10 mouse cellular contexts compared by ENCODE assay signal in genomic region chr12:79906738-79907365, GRCm38 (mm10).
DNase-seq lines count a peak whose midpoint lies in the region; ATAC-seq lines count a peak whose summit lies in the region.
"Had no signal": no experiment of that assay in that cellular context is flagged by ENCODE, and none has a peak within 500 bp of the region (broad histone marks: within the 10 kb centered on the region; RNA-seq: fewer than 3 reads in every experiment).

No protein-coding gene starts in this region.

- peaks cover 67% of the 10 kb centered on the region for H3K4me1 ChIP-seq in lung, embryonic 15.5 days
- peaks cover 52% of the 10 kb centered on the region for H3K4me1 ChIP-seq in embryonic facial prominence, embryonic 14.5 days (ENCODE audit: control insufficient read depth, insufficient read depth, low read length)
- H3K4me1 ChIP-seq in kidney, embryonic 15.5 days: peaks cover 67% of the 10 kb centered on the region
- peaks cover 8% of the 10 kb centered on the region; the same call in 1 of the 2 replicates for H3K4me1 ChIP-seq in neural tube, embryonic 14.5 days (ENCODE audit: control insufficient read depth, insufficient read depth, low read length)
- H3K4me1 ChIP-seq in midbrain, embryonic 14.5 days (ENCODE audit: control insufficient read depth, insufficient read depth, low read length): peaks cover 11% of the 10 kb centered on the region

- peak overlapping the region; percentile 96 for H3K27ac ChIP-seq in lung, embryonic 15.5 days
- peak overlapping the region; percentile 90 for H3K27ac ChIP-seq in embryonic facial prominence, embryonic 14.5 days (replicated peaks; ENCODE audit: low read depth, low read length)
- peak overlapping the region; percentile 92 for H3K27ac ChIP-seq in kidney, embryonic 15.5 days
- peak overlapping the region; percentile 39; the same call in 1 of the 2 replicates for H3K27ac ChIP-seq in neural tube, embryonic 14.5 days (ENCODE audit: low read depth, low read length)
- H3K27ac ChIP-seq in midbrain, embryonic 14.5 days (replicated peaks; ENCODE audit: low read depth, low read length): no peak overlapping the region

- H3K4me3 ChIP-seq in lung, embryonic 15.5 days: no peak overlapping the region
- no peak overlapping the region for H3K4me3 ChIP-seq in embryonic facial prominence, embryonic 14.5 days (ENCODE audit: low read depth, low read length)
- H3K4me3 ChIP-seq in kidney, embryonic 15.5 days (replicated peaks): no peak overlapping the region
- H3K4me3 ChIP-seq in neural tube, embryonic 14.5 days (ENCODE audit: low read depth, low read length): no peak overlapping the region
- H3K4me3 ChIP-seq in midbrain, embryonic 14.5 days (replicated peaks; ENCODE audit: low read depth, low read length): no peak overlapping the region
- H3K4me3 ChIP-seq: midbrain, embryonic 12.5 days had no signal

- 55% methylated on average over 10 of the region's 10 CpGs for WGBS in lung, embryonic 15.5 days
- WGBS in embryonic facial prominence, embryonic 14.5 days: 73% methylated on average over 10 of the region's 10 CpGs
- WGBS in kidney, embryonic 15.5 days: 52% methylated on average over 10 of the region's 10 CpGs
- 85% methylated on average over 10 of the region's 10 CpGs for WGBS in neural tube, embryonic 14.5 days
- WGBS in midbrain, embryonic 14.5 days: 91% methylated on average over 10 of the region's 10 CpGs

- H3K9ac ChIP-seq in lung, embryonic 15.5 days: no peak overlapping the region
- no peak overlapping the region for H3K9ac ChIP-seq in embryonic facial prominence, embryonic 14.5 days (ENCODE audit: low read depth, low read length)
- no peak overlapping the region for H3K9ac ChIP-seq in kidney, embryonic 15.5 days
- no peak overlapping the region for H3K9ac ChIP-seq in neural tube, embryonic 14.5 days (replicated peaks; ENCODE audit: low read depth, low read length)
- H3K9ac ChIP-seq in midbrain, embryonic 14.5 days (replicated peaks; ENCODE audit: low read length): no peak overlapping the region
- H3K9ac ChIP-seq: midbrain, embryonic 12.5 days had no signal

- no peaks in the 10 kb centered on the region for H3K9me3 ChIP-seq in lung, embryonic 15.5 days
- no peaks in the 10 kb centered on the region for H3K9me3 ChIP-seq in embryonic facial prominence, embryonic 14.5 days (ENCODE audit: control insufficient read depth, low read length)
- H3K9me3 ChIP-seq in kidney, embryonic 15.5 days (replicated peaks): no peaks in the 10 kb centered on the region
- no peaks in the 10 kb centered on the region for H3K9me3 ChIP-seq in neural tube, embryonic 14.5 days (ENCODE audit: control insufficient read depth, low read length)
- no peaks in the 10 kb centered on the region for H3K9me3 ChIP-seq in midbrain, embryonic 14.5 days (ENCODE audit: control insufficient read depth, low read length)
- H3K9me3 ChIP-seq: midbrain, embryonic 12.5 days had no signal

- ATAC-seq in lung, embryonic 15.5 days (ENCODE audit: borderline replicate concordance, extremely low read depth, low FRiP score, low TSS enrichment): peak; percentile 12; the same call in 1 of the 2 replicates
- 0 out of 2 replicates have a peak, but pooled peaks have one; percentile 1 for ATAC-seq in embryonic facial prominence, embryonic 14.5 days (ENCODE audit: low read depth)
- peak; percentile 27; the same call in 1 of the 2 replicates for ATAC-seq in kidney, embryonic 15.5 days (replicated peaks; ENCODE audit: low FRiP score)
- no peak for ATAC-seq in neural tube, embryonic 14.5 days (ENCODE audit: low read depth)
- ATAC-seq in midbrain, embryonic 14.5 days (ENCODE audit: low FRiP score, low TSS enrichment): no peak

- no peaks in the 10 kb centered on the region for H3K36me3 ChIP-seq in lung, embryonic 15.5 days
- H3K36me3 ChIP-seq in embryonic facial prominence, embryonic 14.5 days (ENCODE audit: control insufficient read depth, insufficient read depth, low read length): no peaks in the 10 kb centered on the region
- H3K36me3 ChIP-seq in kidney, embryonic 15.5 days: no peaks in the 10 kb centered on the region
- no peaks in the 10 kb centered on the region for H3K36me3 ChIP-seq in neural tube, embryonic 14.5 days (ENCODE audit: control insufficient read depth, insufficient read depth, low read length)
- H3K36me3 ChIP-seq in midbrain, embryonic 14.5 days (ENCODE audit: control insufficient read depth, insufficient read depth, low read length): no peaks in the 10 kb centered on the region
- H3K36me3 ChIP-seq: midbrain, embryonic 12.5 days had no signal

- no peak for DNase-seq in lung, adult 18-20 months
- no peak for DNase-seq in embryonic facial prominence, embryonic 14.5 days (ENCODE audit: low spot score)
- no peak for DNase-seq in gastrocnemius, adult 18-20 months (ENCODE audit: low spot score)
- DNase-seq in layer of hippocampus, postnatal 36 days: no peak
- no peak for DNase-seq in midbrain, embryonic 14.5 days
- DNase-seq: gastrocnemius, postnatal 25 days had no signal

- no peaks in the 10 kb centered on the region for H3K27me3 ChIP-seq in lung, embryonic 15.5 days
- H3K27me3 ChIP-seq in embryonic facial prominence, embryonic 14.5 days (replicated peaks; ENCODE audit: control insufficient read depth, insufficient read depth, low read length): no peaks in the 10 kb centered on the region
- H3K27me3 ChIP-seq in kidney, embryonic 15.5 days: no peaks in the 10 kb centered on the region
- no peaks in the 10 kb centered on the region for H3K27me3 ChIP-seq in neural tube, embryonic 14.5 days (ENCODE audit: control insufficient read depth, insufficient read depth, low read length)
- H3K27me3 ChIP-seq in midbrain, embryonic 14.5 days (ENCODE audit: control insufficient read depth, insufficient read depth, low read length): no peaks in the 10 kb centered on the region
- H3K27me3 ChIP-seq: midbrain, embryonic 12.5 days had no signal

- H3K4me2 ChIP-seq in lung, embryonic 15.5 days: no peak overlapping the region
- no peak overlapping the region for H3K4me2 ChIP-seq in embryonic facial prominence, embryonic 14.5 days (ENCODE audit: low read depth, low read length)
- H3K4me2 ChIP-seq in kidney, embryonic 15.5 days: no peak overlapping the region
- no peak overlapping the region for H3K4me2 ChIP-seq in neural tube, embryonic 14.5 days (ENCODE audit: low read depth, low read length)
- H3K4me2 ChIP-seq in midbrain, embryonic 14.5 days (ENCODE audit: low read length): no peak overlapping the region
- H3K4me2 ChIP-seq: midbrain, embryonic 12.5 days had no signal

Comparison
In these comparisons a context has a peak if more than half of its experiments do, and no peak if none do; other contexts are left out.
1. ATAC-seq: peak in lung, embryonic 15.5 days (single experiment), embryonic facial prominence, embryonic 14.5 days (single experiment) and kidney, embryonic 15.5 days (single experiment); none in neural tube, embryonic 14.5 days (single experiment) and midbrain, embryonic 14.5 days (single experiment).